Mouse (Mus musculus): ENCODE measurements around the gene Rp9. TPM values are rescaled to one million over a fixed set of nuclear protein-coding genes. Genes with fewer than 3 reads are reported as not detected.
A peak's percentile ranks its signal among the peaks of the same experiment; 100 is the strongest.
"Not testable (repeated sequence)": the region's sequence is repeated elsewhere in the genome, so short reads cannot be mapped to it uniquely, and the experiment has no call there.

The Rp9 gene
- polyA plus RNA-seq, 1 experiment from 2014 or later: 30.3 TPM

GRCm38 (mm10) chr9:22419877-22420276 lies 49.7 kb downstream of the Rp9 start:
- Histone ChIP-seq H3K36me3 (replicated peaks) (no peaks in the 10 kb centered on the region), H3K27me3 (no peaks in the 10 kb centered on the region), H3K9ac (no peak overlapping the region), H3K4me1 (replicated peaks) (peaks cover 21% of the 10 kb centered on the region; the same call in 1 of the 2 replicates), H3K4me2 (no peak overlapping the region), H3K27ac (replicated peaks) (no peak overlapping the region), H3K9me3 (replicated peaks) (no peaks in the 10 kb centered on the region), H3K4me3 (replicated peaks) (no peak overlapping the region)
- WGBS (ENCODE audit: insufficient replicate concordance): 58% methylated on average over 3 of the region's 3 CpGs
- no peak for ATAC-seq (ENCODE audit: insufficient read depth)

GRCm38 (mm10) chr9:22417547-22417946 lies 52.0 kb downstream of the Rp9 start:
- no peaks in the 10 kb centered on the region for H3K36me3 ChIP-seq (replicated peaks)
- H3K9ac ChIP-seq: no peak overlapping the region
- 46% methylated on average over 6 of the region's 6 CpGs for WGBS (ENCODE audit: insufficient replicate concordance)
- no peak overlapping the region for H3K27ac ChIP-seq (replicated peaks)
- H3K4me1 ChIP-seq (replicated peaks): 0 out of 2 replicates have a peak, but pooled peaks cover 13% of the 10 kb centered on the region
- H3K9me3 ChIP-seq (replicated peaks): no peaks in the 10 kb centered on the region
- H3K27me3 ChIP-seq: no peaks in the 10 kb centered on the region
- H3K4me3 ChIP-seq (replicated peaks): no peak overlapping the region
- ATAC-seq (ENCODE audit: insufficient read depth): no peak
- no peak overlapping the region for H3K4me2 ChIP-seq

GRCm38 (mm10) chr9:22416187-22416586 lies 53.4 kb downstream of the Rp9 start:
- no peak for ATAC-seq (ENCODE audit: insufficient read depth)
- H3K4me3 ChIP-seq (replicated peaks): no peak overlapping the region
- WGBS (ENCODE audit: insufficient replicate concordance): 52% methylated on average over 3 of the region's 3 CpGs
- H3K4me1 ChIP-seq (replicated peaks): peaks cover 19% of the 10 kb centered on the region
- H3K4me2 ChIP-seq: no peak overlapping the region
- no peak overlapping the region for H3K27ac ChIP-seq (replicated peaks)
- no peaks in the 10 kb centered on the region for H3K36me3 ChIP-seq (replicated peaks)
- no peak overlapping the region for H3K9ac ChIP-seq
- no peaks in the 10 kb centered on the region for H3K27me3 ChIP-seq
- no peaks in the 10 kb centered on the region for H3K9me3 ChIP-seq (replicated peaks)

GRCm38 (mm10) chr9:22411002-22411857 lies 58.3 kb downstream of the Rp9 start, which contains the start of gene 9530077C05Rik:
9530077C05Rik (plus strand) TSS chr9:22411513.
- WGBS (ENCODE audit: insufficient replicate concordance): 1% methylated on average over 43 of the region's 43 CpGs
- Histone ChIP-seq H3K27me3 (no peaks in the 10 kb centered on the region), H3K36me3 (replicated peaks) (no peaks in the 10 kb centered on the region), H3K9me3 (replicated peaks) (no peaks in the 10 kb centered on the region), H3K9ac (peak within 1 kb of the TSS; percentile 62), H3K27ac (replicated peaks) (peak within 1 kb of the TSS; percentile 19; the same call in 1 of the 2 replicates), H3K4me1 (replicated peaks) (peaks cover 11% of the 10 kb centered on the region), H3K4me2 (peak within 1 kb of the TSS; percentile 92), H3K4me3 (replicated peaks) (peak within 1 kb of the TSS; percentile 67)
- ATAC-seq (ENCODE audit: insufficient read depth): peak; percentile 98

GRCm38 (mm10) chr9:22409501-22409900 lies 60.0 kb downstream of the Rp9 start:
- Histone ChIP-seq H3K27ac (replicated peaks) (no peak overlapping the region), H3K4me3 (replicated peaks) (no peak overlapping the region), H3K9ac (no peak overlapping the region), H3K27me3 (no peaks in the 10 kb centered on the region), H3K36me3 (replicated peaks) (no peaks in the 10 kb centered on the region), H3K9me3 (replicated peaks) (no peaks in the 10 kb centered on the region), H3K4me1 (replicated peaks) (peaks cover 11% of the 10 kb centered on the region), H3K4me2 (no peak overlapping the region)
- 75% methylated on average over 7 of the region's 7 CpGs for WGBS (ENCODE audit: insufficient replicate concordance)
- ATAC-seq (ENCODE audit: insufficient read depth): no peak

GRCm38 (mm10) chr9:22408344-22408743 lies 61.2 kb downstream of the Rp9 start:
- H3K36me3 ChIP-seq (replicated peaks); H3K27ac ChIP-seq (replicated peaks); H3K4me2 ChIP-seq; H3K27me3 ChIP-seq; H3K9me3 ChIP-seq (replicated peaks); H3K9ac ChIP-seq; ATAC-seq (ENCODE audit: insufficient read depth); H3K4me3 ChIP-seq (replicated peaks): not testable (repeated sequence)
- peaks cover 11% of the 10 kb centered on the region for H3K4me1 ChIP-seq (replicated peaks)
- 16% methylated on average over 4 of the region's 4 CpGs for WGBS (ENCODE audit: insufficient replicate concordance)

GRCm38 (mm10) chr9:22407633-22408032 lies 61.9 kb downstream of the Rp9 start:
- H3K4me3 ChIP-seq (replicated peaks); H3K4me2 ChIP-seq; H3K27me3 ChIP-seq; H3K36me3 ChIP-seq (replicated peaks); H3K9ac ChIP-seq; H3K9me3 ChIP-seq (replicated peaks); H3K27ac ChIP-seq (replicated peaks); ATAC-seq (ENCODE audit: insufficient read depth): not testable (repeated sequence)
- 68% methylated on average over 4 of the region's 4 CpGs for WGBS (ENCODE audit: insufficient replicate concordance)
- peaks cover 11% of the 10 kb centered on the region for H3K4me1 ChIP-seq (replicated peaks)

- no peaks in the 10 kb centered on the region for H3K36me3 ChIP-seq (replicated peaks)
- no peak overlapping the region for H3K27ac ChIP-seq (replicated peaks)
- H3K9ac ChIP-seq: no peak overlapping the region
- H3K9me3 ChIP-seq (replicated peaks): no peaks in the 10 kb centered on the region
- no peak overlapping the region for H3K4me3 ChIP-seq (replicated peaks)
- ATAC-seq (ENCODE audit: insufficient read depth): no peak
- H3K4me2 ChIP-seq: no peak overlapping the region
- no peaks in the 10 kb centered on the region for H3K27me3 ChIP-seq
- H3K4me1 ChIP-seq (replicated peaks): no peaks in the 10 kb centered on the region
- WGBS (ENCODE audit: insufficient replicate concordance): 73% methylated on average over 3 of the region's 3 CpGs
Measured at GRCm38 (mm10) chr9:22405414-22405813, 64.1 kb downstream of the Rp9 start.

- H3K4me2 ChIP-seq; H3K4me3 ChIP-seq (replicated peaks); ATAC-seq (ENCODE audit: insufficient read depth); H3K27me3 ChIP-seq; H3K36me3 ChIP-seq (replicated peaks); H3K9me3 ChIP-seq (replicated peaks); H3K27ac ChIP-seq (replicated peaks); H3K9ac ChIP-seq; H3K4me1 ChIP-seq (replicated peaks): not testable (repeated sequence)
- WGBS (ENCODE audit: insufficient replicate concordance): 35% methylated on average over 2 of the region's 2 CpGs
Measured at GRCm38 (mm10) chr9:22403501-22403900, 66.0 kb downstream of the Rp9 start.

- H3K27ac ChIP-seq (replicated peaks): no peak overlapping the region
- ATAC-seq (ENCODE audit: insufficient read depth): no peak
- H3K9me3 ChIP-seq (replicated peaks): no peaks in the 10 kb centered on the region
- H3K4me3 ChIP-seq (replicated peaks): no peak overlapping the region
- WGBS (ENCODE audit: insufficient replicate concordance): 58% methylated on average over 3 of the region's 3 CpGs
- no peaks in the 10 kb centered on the region for H3K27me3 ChIP-seq
- no peak overlapping the region for H3K9ac ChIP-seq
- no peaks in the 10 kb centered on the region for H3K36me3 ChIP-seq (replicated peaks)
- no peak overlapping the region for H3K4me2 ChIP-seq
- H3K4me1 ChIP-seq (replicated peaks): no peaks in the 10 kb centered on the region
Measured at GRCm38 (mm10) chr9:22402976-22403375, 66.6 kb downstream of the Rp9 start.

GRCm38 (mm10) chr9:22402001-22402400 lies 67.5 kb downstream of the Rp9 start:
- Histone ChIP-seq H3K4me2 (no peak overlapping the region), H3K9ac (no peak overlapping the region), H3K9me3 (replicated peaks) (no peaks in the 10 kb centered on the region), H3K27me3 (no peaks in the 10 kb centered on the region), H3K4me3 (replicated peaks) (no peak overlapping the region), H3K36me3 (replicated peaks) (no peaks in the 10 kb centered on the region), H3K4me1 (replicated peaks) (no peaks in the 10 kb centered on the region), H3K27ac (replicated peaks) (no peak overlapping the region)
- no peak for ATAC-seq (ENCODE audit: insufficient read depth)
- 63% methylated on average over 6 of the region's 6 CpGs for WGBS (ENCODE audit: insufficient replicate concordance)
